Mouse (Mus musculus): ENCODE data around the gene Rnft2. TPM values are rescaled to one million over a fixed set of nuclear protein-coding genes. Genes with fewer than 3 reads are reported as not detected.

Gene Rnft2
- total RNA-seq, 2 experiments from 2014 or later, result not detected

DNA sequence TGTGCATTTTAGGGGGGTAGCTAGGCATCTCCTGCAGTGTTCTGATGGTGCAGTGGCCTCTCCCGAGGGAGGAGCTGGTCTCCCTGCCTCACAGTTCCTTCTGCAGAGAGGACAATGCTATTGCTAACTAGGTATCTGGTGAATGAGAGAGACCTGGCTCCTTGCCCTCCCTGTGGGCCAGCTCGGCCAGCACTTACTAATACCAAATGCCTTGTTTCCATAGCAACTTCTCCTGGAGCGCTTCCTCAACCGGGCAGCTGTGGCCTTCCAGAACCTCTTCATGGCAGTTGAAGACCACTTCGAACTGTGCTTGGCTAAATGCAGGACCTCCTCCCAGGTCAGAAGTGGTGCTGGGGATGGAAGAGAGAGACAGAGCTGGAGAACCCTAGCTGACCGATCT, 14.2 kb upstream of the Rnft2 start:
- no peak for ATAC-seq (replicated peaks; ENCODE audit: low FRiP score, low TSS enrichment, poor library complexity, severe bottlenecking)

DNA sequence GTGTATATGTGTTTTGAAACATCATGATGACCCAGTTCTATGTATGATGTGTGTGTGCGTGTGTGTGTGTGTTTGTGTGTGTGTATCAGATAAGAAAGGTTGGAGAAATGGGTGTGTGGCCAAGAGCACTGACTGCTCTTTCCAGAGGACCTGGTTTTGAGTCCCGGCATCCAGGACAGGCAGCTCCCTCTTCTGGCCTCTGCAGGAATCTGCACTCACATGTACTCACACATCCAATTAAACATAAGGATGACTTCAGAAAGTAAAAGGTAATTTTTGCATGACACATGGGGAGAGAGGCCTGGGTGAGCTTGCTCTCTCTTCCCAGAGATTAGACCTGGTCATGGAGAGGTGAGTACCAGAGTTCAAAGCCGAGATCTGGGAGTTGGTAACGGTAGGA, 12.1 kb upstream of the Rnft2 start:
- ATAC-seq (replicated peaks; ENCODE audit: low FRiP score, low TSS enrichment, poor library complexity, severe bottlenecking), result no peak

DNA sequence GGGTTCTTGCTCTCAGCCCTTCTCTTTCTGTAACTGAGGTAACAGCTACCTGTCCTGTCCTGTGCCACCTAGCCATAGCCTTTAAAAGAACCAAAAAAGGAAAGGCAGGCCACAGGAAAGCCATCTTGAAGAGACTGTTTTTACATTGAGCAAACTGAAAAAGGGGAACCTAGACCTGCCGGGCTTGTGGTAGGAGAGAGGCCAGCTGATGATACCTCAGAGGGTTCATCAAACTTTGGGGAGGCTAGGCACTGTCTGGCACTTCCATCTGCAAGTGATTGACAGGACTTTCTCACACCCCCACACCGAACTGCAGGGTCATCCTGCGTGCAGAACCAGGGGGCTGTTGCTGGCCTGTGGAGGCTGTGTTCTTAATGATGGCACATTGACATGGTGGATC, 8.6 kb upstream of the Rnft2 start:
- no peak for ATAC-seq (replicated peaks; ENCODE audit: low FRiP score, low TSS enrichment, poor library complexity, severe bottlenecking)

DNA sequence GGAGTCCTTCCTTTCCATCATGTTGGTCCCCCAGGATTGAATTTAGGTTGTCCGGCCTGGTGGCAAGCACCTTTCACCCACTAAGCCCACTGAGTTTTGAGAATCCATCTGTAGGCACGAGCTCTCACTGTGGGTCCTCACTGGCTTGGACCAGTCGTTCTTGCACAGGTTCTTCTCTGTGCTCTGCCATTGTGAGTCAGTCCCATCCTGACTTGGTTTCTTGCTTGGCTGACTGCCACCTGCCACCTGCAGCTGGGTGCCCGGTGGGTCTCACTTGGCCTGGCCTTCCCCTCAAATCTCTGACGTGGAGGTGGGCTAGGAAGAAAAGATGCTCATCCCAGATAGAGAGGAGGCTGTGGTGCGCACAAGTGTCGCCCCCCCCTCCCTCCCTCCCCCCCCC, 6.1 kb upstream of the Rnft2 start:
- ATAC-seq (replicated peaks; ENCODE audit: low FRiP score, low TSS enrichment, poor library complexity, severe bottlenecking), result no peak

DNA sequence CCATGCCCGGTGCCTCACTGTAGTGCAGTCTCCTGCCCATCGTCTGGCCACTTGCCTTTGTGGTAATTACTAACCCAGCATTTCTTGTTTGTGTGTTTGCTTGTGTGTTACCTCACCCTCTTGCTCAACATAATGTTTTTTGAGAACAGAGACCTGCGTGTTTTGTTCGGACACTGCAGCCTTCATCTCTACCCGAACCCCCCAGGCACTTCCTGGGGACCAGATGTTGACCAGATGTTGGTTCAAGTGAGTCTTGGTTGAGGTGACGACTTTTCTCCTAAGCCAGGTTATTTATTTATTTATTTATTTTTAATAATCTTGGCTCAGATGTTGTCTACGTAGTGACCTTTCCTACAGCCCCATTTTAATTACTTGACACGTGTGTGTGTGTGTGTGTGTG, 2.5 kb upstream of the Rnft2 start:
- ATAC-seq (replicated peaks; ENCODE audit: low FRiP score, low TSS enrichment, poor library complexity, severe bottlenecking), result no peak

DNA sequence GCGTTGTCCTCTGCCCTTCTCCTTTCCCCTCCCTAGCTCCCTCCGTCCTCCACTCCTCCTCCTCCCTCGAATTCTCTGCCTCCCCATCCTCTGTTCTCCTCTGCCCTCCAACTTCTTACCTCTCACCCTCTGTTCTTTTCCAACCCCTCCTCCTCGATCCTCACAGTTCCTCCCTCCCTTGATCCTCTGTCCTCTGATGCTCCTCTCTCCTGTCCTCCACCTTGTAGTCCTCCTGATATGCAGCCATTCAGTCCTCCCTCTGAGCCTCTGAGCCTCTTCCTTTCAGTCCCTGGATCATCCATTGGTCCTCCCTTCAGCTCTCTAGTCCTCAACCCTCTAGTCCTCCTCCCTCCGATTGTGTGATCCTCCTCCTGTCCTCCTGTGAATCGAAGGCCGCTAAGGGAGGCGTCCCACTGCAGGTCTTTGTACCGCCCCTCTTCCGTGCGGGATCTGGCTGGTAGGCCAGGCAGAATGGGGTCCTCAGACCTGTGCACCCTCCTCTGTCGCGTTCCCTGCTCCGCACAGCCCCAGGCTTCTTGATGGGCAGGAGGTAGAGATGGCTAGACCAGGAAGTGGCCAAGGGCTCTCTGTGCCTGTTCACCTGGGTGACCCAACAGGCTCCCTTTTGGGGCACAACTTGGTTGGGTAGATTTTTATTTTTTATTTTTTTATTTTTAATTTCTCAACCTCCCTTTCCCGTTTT, 841 bp upstream of the Rnft2 start:
- no peak; the same call in 1 of the 2 replicates for ATAC-seq (replicated peaks; ENCODE audit: low FRiP score, low TSS enrichment, poor library complexity, severe bottlenecking)

DNA sequence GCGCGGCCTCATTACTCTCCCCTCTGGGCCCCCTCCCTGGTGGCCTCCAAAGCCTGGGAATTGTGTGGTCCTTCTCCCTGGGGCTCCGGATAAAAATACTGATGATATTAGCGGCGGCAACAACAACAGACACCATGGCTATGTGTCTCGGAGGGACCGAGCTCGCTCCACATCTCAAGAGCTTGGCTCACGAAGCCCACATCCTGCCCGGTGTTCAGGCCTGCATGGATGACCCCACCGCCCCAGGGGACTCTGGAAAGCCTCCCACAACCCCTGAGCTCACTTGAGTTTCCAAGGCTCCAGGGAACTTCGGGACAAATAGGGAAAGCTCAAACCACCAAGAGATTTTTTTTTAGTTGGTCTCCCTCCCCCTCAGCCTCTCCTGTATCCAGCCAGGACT, 5.2 kb downstream of the Rnft2 start:
- ATAC-seq (replicated peaks; ENCODE audit: low FRiP score, low TSS enrichment, poor library complexity, severe bottlenecking), result no peak

DNA sequence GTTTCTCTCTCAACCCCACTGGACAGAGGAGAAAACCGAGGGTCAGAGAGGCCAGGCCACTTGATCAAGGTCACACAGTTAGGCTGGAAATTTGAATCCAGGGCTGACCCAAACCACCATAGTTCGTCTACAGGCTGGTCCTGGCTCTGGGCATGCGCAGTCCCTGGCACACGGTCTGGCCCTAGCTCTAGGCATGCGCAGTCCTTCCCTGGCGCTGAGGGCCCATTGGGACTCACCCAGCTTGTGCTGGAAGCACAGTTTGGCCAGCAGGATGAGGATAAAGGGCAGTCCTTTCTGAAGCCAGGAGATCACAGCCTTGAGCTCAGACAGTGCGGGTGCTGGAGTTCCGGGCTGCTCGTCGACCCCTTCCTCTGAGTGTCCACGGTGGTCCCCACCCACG, 8.0 kb downstream of the Rnft2 start:
- ATAC-seq (replicated peaks; ENCODE audit: low FRiP score, low TSS enrichment, poor library complexity, severe bottlenecking), result no peak

DNA sequence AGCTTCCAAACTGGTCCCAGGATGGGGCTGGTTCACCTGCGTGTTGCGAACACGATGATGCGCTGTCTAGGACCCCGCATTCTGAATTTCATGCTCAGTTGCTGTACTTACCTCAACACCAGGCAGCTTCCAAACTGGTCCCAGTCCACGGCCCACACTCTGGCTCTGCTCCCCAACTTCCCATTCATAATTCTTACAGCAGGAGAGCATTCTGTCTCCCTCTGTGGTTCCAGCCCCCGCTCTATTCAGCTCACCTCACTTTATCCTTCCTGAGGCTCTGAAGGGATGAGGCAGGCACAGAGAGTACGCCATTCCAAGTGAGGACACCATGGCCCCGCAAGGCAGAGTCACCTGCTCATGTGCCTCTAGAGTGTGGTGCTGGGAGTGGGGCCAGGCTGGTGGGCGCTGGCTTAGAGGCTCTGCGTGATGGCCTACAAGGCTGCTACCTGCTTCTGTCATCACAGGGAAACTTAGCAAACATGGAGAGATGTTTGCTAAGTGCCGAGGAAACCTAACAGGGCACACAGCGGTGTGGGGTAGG, 14.8 kb downstream of the Rnft2 start:
- no peak for ATAC-seq (replicated peaks; ENCODE audit: low FRiP score, low TSS enrichment, poor library complexity, severe bottlenecking)

DNA sequence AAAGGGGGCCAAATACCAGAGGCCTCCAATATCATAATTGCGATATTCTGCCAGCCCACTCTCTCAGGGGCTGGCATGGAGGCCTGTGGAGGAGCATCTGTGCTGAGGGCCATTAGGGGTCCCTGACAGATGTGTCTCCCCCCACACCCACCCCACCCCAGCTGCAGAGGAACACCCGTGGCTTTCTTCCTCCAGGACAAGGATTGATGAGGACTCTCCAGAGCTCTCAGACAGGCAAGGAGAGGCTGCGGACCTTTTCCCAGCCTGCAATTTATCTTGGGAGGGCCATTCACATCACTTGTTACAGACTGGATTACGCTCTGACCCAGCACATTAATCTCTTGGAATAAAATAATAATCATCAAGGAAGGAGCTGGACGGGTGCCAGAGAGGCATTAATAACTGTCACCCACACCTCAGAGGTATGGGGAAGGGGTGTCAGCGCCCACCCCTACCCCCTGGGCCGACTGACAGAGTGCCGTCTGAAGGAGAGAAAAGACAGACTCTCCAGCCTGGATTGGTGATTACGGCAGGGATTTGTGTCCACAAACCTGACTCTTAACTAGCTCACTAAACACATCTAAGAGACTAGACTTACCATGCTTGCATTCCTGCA, 21.7 kb downstream of the Rnft2 start:
- ATAC-seq (replicated peaks; ENCODE audit: low FRiP score, low TSS enrichment, poor library complexity, severe bottlenecking), result no peak

DNA sequence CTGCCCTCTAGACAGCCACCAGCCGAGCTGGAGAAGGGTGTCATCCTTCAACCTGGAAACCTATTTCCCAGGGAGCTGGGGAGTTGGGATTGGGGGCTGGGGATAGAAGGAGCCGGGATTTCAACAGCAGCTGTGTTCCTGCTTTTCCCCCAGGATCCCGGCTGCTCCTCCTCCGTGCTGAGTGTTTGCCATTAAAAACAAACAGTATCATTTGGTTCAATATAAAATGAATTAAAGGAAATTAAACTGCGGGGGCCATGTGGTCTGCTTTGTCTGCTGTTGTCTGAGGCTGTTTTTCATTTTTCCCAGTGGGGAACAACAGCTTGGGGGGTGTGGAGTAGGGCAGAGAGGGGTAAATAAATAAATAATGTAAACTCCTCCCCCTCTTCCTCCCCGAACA, 27.5 kb downstream of the Rnft2 start:
- ATAC-seq (replicated peaks; ENCODE audit: low FRiP score, low TSS enrichment, poor library complexity, severe bottlenecking), result no peak

DNA sequence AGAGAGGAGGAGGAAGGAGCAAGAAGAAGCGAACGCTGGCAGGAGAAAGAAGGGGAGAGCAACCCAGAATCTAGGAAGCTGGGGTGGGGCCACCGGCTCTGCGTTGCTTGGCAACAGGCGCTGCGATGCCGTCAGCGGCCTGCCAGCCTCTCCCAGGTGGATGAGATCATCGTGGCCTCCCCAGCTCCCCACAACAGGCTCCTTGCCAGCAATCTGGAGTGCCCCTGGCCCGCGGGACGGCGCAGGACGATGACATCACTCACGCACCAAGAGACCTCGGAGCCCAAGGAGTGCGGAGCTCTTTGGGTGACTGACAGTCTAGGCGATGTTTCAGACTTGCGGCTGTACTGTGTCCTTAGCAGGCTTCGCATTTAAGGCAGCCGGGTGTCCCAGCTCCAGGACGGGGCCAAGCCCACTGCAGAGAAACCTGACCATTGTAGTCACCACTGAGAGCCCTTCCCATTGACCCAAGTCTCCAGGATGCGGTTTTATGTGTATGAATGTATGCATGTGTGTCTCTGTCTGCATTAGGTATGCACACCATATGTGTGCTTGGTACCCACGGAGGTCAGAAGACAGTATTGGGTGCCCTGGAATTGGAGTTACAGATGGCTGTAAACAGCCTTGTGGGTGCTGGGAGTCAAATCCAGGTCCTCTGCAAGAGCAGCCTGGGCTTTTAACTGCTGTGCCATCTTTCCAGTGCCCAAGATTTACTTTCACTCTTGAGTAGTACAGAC, 30.3 kb downstream of the Rnft2 start:
- no peak for ATAC-seq (replicated peaks; ENCODE audit: low FRiP score, low TSS enrichment, poor library complexity, severe bottlenecking)

DNA sequence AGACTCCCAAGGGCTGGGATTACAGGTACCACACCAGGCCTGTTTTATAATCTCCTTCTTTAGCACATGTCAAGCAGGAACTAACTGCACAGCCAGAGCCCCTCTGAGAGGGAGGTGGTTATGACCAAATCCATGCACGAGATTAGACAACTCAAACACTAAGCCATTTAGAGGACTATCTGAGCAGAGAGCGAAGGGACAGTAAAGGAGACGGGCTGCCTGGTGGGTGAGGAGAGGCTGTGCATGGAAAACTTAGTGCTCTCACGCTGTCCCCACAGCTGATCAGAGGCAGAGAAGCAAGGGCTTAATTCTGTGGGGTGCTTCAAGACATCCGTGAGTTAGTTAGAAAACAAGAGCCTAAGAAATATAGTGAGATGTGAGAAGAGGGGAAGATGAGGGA, 30.9 kb downstream of the Rnft2 start:
- ATAC-seq (replicated peaks; ENCODE audit: low FRiP score, low TSS enrichment, poor library complexity, severe bottlenecking), result no peak

DNA sequence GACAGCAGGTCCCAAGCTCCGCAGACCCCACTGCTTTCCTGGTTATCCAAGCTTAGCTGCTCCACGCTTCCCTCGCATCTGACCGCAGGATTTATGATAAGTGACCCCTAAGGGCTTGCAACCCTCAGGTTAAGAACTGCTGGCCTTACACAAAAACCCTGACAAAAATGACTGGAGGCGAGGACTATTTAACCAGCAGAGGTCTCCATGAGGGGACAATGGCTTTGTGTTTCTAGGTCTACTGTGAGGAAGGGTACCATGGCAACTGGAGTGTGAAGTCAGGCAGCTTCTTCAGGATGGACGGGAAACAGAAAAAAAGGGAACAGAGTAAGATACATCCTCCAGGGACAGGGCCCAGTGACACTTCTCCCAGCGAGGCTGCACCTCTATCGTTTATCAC, 39.1 kb downstream of the Rnft2 start:
- ATAC-seq (replicated peaks; ENCODE audit: low FRiP score, low TSS enrichment, poor library complexity, severe bottlenecking), result no peak

DNA sequence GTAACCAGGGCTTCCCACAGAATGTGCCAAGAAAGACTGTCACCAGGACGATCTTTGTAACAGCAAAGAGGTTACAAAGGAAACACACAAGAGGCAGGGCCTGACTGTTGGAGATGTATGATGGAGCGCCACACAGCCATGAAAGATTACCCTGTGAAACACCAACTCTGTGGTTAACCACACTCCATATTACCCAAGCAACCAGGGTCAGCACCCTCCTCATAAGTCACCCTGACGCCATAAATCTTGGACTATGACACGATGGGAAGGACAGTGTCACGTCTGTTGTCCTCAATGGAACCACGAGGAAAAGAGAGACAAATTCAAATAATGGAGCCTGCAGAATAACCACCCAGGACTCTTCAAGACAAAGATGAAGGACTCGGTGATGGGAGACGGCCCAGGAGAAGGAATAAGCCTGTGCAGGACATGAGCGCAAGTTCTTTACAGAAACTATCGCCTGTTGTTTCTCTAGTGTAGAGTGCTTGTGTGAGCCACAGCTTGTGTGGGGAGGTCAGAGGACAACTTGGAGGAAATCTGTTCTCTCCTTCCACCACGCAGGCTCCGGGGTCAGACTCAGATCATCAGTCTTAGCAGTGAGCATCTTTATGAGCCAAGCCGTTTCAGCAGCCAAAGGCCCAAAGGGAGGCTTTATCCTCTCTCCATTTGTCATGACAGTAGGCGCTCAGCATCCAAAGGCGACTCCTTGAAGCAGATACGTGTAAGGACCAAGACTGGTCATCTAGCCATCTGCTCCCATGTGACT, 40.1 kb downstream of the Rnft2 start:
- no peak for ATAC-seq (replicated peaks; ENCODE audit: low FRiP score, low TSS enrichment, poor library complexity, severe bottlenecking)

DNA sequence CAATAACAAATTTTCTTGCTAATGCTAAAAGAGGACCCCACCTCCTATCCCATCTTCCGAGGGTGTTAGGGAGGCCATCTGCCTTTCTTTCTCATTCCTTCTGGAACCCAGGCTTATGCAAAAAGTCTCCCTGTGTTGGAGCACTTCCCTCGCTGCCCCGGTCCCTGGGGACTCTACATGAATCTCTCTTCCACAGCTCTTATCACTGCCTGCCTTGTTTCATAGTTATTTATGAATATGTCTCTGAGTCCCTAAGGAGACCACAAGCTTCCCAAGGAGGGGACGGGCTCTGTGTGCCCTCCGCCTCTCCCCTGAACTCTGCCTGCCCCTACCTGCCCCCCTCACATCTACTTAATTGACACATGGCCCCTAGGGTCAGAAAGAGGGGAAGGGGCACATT, 45.2 kb downstream of the Rnft2 start:
- no peak for ATAC-seq (replicated peaks; ENCODE audit: low FRiP score, low TSS enrichment, poor library complexity, severe bottlenecking)

DNA sequence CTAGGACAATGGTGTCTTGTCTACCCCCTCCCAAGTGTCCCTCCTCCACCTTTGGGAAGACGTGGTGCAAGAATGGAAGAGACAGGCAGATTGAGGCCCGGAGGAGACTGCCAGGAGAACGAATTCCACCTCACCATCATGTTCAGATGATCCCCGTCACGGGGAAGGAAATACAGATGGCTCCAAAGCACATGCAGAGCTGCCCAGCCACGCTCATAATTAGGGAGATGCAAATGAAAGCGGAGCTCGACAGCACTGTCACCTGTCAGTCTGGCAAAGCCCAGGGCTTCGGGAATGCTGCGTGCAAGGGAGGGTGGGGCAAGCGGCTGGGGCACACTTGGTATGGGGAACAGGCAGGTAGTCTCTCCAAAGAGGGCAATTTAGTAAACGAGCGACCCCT, 47.5 kb downstream of the Rnft2 start:
- no peak for ATAC-seq (replicated peaks; ENCODE audit: low FRiP score, low TSS enrichment, poor library complexity, severe bottlenecking)

DNA sequence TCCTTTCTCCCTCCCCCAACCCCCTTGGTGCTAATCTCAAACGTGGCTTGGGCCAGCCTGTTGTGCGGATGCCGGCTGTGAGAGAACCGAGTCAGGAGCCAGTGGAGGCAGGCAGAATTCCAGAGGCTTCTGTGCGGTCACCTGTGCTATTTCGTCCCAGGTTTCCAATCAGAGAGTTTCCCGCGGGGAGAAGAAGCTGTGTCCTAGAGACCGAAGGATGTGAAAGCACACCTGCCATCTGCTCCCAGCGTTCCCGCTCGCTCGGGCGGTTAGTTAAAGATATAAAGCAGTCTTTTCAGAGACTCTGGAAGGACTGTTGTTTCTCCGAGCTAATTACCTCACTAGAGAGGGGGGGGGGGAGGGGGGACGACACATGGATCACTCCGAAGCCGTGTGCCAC, 52.7 kb downstream of the Rnft2 start:
- ATAC-seq (replicated peaks; ENCODE audit: low FRiP score, low TSS enrichment, poor library complexity, severe bottlenecking), result no peak

DNA sequence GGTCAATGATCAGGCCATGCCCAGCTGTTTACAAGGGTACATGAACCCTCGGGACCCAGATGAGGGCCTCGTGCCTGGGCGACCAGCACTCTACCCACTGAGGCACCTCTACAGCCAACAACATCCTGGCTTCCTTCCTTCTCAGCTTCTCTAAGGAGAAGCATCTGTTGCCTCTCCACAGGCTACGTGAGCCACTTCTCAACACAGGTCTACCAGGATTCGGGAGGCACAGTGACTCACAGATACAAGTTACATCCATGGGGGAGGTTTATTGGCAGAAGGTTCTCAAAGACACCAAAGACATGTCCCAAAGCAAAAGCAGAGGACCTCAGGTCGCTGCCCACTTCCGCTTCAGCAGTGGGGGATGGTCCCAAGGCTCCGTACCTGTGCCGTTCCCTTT, 54.4 kb downstream of the Rnft2 start:
- ATAC-seq (replicated peaks; ENCODE audit: low FRiP score, low TSS enrichment, poor library complexity, severe bottlenecking), result no peak

DNA sequence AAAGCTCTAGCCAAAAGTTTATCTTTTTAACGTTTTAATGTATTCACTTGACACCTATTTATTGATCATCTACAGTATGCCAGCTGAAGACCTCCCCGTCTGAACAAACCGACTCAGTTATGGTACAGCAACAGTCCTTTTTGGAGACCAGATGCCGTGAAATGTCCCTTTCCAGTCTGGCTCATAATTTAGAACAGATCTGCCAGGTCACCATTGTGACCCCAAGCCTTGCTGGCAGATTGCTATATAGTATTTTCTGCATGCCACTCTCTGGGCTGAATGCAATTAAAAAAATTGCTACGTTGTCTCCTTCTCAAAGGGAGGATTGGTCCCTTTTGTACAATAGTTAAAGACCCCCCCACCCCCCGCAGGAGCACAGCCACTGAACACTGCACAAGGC, 56.6 kb downstream of the Rnft2 start:
- no peak for ATAC-seq (replicated peaks; ENCODE audit: low FRiP score, low TSS enrichment, poor library complexity, severe bottlenecking)
